Mouse (Mus musculus) mouse embryonic stem cell (cell line): ENCODE measurements around the gene Egr2.

Source experiments
- in situ Hi-C, 2 experiments: fragments of 300-500 bp; cut with MboI; formaldehyde crosslinking; loops; 1 replicate in 1 of 2; 3 replicates in 1 of 2; pipeline ENCODE4 v1.14.3; 2019 to 2020; ENCODE audit warnings: low sequenced_read_pairs in 2 of 2, low pct_unique_long_range_greater_than_20kb in 1 of 2, mixed read lengths in 1 of 2; ENCODE audit not compliant: unreplicated experiment in 1 of 2

Gene Egr2

DNA sequence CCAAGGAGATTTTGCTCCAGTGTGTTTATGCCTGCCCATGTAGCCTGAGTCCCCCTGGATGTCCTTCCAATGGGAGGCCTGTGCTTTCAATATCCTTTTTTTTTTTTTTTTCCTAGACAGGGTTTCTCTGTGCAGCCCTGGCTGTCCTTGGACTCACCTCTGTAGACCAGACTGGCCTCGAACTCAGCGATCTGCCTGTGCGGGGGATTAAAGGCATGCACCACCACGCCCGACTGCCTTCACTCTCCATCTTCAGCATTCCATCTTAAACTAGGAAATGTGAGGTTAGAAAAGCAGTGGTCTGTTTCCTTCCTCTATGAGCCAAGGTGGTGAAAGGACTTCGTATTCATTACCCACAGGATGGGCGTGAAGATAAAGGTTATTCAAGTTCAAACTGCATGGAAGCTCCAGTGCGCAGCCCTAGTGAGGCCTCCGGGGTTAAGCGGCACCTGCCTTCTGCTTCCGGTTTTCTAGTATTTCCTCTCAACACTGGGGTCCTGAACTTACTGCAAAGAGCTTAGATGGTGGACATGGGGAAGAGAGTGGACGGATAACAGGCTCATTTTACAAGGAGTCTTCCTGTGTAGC lies 46.5 kb downstream of the Egr2 start:
- in situ Hi-C loops = no loop called here

DNA sequence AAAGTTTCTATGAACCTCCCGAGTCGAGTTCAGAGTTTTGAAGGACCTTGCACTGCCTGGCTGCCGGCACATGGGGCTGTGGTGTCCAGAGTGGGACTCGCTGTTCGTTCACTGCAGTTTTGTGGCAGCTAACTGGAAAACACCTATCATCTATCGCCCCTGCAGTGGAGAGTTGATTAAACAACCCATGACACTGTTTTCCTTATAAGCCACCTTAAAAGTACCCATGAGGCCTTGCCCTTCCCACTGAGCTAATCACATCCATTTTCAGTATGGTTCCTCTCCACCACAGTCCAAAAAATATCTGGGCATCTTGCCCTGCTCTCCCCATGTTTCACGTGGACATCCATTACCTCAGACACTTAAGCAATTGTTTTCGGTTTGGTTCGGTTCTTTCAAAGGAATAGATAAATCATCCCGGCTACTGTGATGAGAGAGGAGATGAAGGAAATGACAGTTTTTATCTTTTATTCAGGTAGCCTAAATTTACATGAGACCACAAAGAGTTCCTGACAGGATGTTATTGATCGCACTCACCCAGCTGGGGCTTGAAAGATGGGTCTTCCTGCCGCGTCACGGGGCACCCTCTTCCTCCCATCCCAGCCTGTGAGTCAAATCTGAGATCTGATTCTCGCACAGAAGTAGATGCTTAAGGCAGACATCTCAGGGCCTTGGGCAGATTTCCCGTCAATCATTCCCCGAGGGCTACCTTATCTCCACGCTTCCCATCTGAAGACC lies 50.8 kb downstream of the Egr2 start:
- in situ Hi-C loops = no loop called here
